Mouse (Mus musculus) forebrain, embryonic 12.5 days (tissue): Measurements from ENCODE around the gene Galk1. TPM values are rescaled to one million over a fixed set of nuclear protein-coding genes. Genes with fewer than 3 reads are reported as not detected.

Source experiments
- ATAC-seq: fragments of 200-750 bp; cut with Nextera tagmentation; 2 replicates; pipeline ENCODE4 v1.8.0; 2017; ENCODE audit warnings: moderate TSS enrichment; ENCODE audit not compliant: low FRiP score
- H3K27ac ChIP-seq: fragments of 300-500 bp; sonication (generic); 2 replicates; pipeline ENCODE4 v1.5.1; 2016; ENCODE audit warnings: mild to moderate bottlenecking
- H3K27me3 ChIP-seq: fragments of 300-500 bp; sonication (generic); 2 replicates; pipeline ENCODE4 v1.6.1; 2016; ENCODE audit warnings: mild to moderate bottlenecking
- H3K36me3 ChIP-seq: fragments of 300-500 bp; sonication (generic); replicated peaks from 2 replicates; pipeline ENCODE4 v1.6.1; 2016; ENCODE audit warnings: mild to moderate bottlenecking
- H3K4me1 ChIP-seq: fragments of 300-500 bp; sonication (generic); 2 replicates; pipeline ENCODE4 v1.6.1; 2016
- H3K4me2 ChIP-seq: fragments of 300-500 bp; sonication (generic); 2 replicates; pipeline ENCODE4 v1.6.1; 2016; ENCODE audit warnings: mild to moderate bottlenecking, moderate library complexity
- H3K4me3 ChIP-seq: fragments of 300-500 bp; sonication (generic); replicated peaks from 2 replicates; pipeline ENCODE4 v1.5.1; 2016; ENCODE audit warnings: mild to moderate bottlenecking
- H3K9ac ChIP-seq: fragments of 300-500 bp; sonication (generic); 2 replicates; pipeline ENCODE4 v1.6.1; 2016; ENCODE audit warnings: mild to moderate bottlenecking
- H3K9me3 ChIP-seq: fragments of 300-500 bp; sonication (generic); 2 replicates; pipeline ENCODE4 v1.6.1; 2016
- WGBS: fragments of 180-500 bp; shearing (Covaris S2); methylation state at CpG from one replicate; pipeline ENCODE4 v1.1.7; 2016; 5-methylcytosine and 5-hydroxymethylcytosine counted together
- polyA plus RNA-seq: library from polyadenylated mRNA; unstranded; fragments of >200 nt; fragmentation: Nextera tagmentation; extraction: Ambion mirVana; gene quantifications from 2 replicates; pipeline ENCODE4 v1.2.1, GENCODE M21; 2016

Gene Galk1
- polyA plus RNA-seq = 98.3 and 107 TPM in 2 replicates

GRCm38 (mm10) chr11:116012262-116012947 lies at the start of gene Galk1:
TSS of gene Galk1 (minus strand) at chr11:116012719.
- WGBS = under 1% methylated on average over 54 of the region's 55 CpGs
- Histone ChIP-seq H3K4me2 (peak within 1 kb of the TSS; percentile 81), H3K9me3 (no peaks in the 10 kb centered on the region), H3K9ac (peak within 1 kb of the TSS; percentile 71), H3K27ac (peak within 1 kb of the TSS; percentile 80), H3K36me3 (peaks cover 14% of the 10 kb centered on the region; the same call in 1 of the 2 replicates), H3K4me1 (peaks cover 24% of the 10 kb centered on the region), H3K27me3 (no peaks in the 10 kb centered on the region), H3K4me3 (peak within 1 kb of the TSS; percentile 63)
- ATAC-seq = peak; percentile 87

GRCm38 (mm10) chr11:116061641-116062415 lies 49.3 kb upstream of the Galk1 start:
- 90% methylated on average over 13 of the region's 13 CpGs for WGBS

GRCm38 (mm10) chr11:116060596-116060995 lies 48.1 kb upstream of the Galk1 start:
- Histone ChIP-seq H3K4me2 (no peak overlapping the region), H3K9ac (no peak overlapping the region), H3K27ac (no peak overlapping the region), H3K4me1 (peaks cover 9% of the 10 kb centered on the region; the same call in 1 of the 2 replicates), H3K4me3 (no peak overlapping the region), H3K27me3 (no peaks in the 10 kb centered on the region), H3K36me3 (peaks cover 70% of the 10 kb centered on the region), H3K9me3 (no peaks in the 10 kb centered on the region)
- no peak for ATAC-seq
- 91% methylated on average over 9 of the region's 9 CpGs for WGBS

More at GRCm38 (mm10) chr11:116061641-116062415, 49.3 kb upstream of the Galk1 start:
- H3K4me3 ChIP-seq = no peak overlapping the region
- no peaks in the 10 kb centered on the region for H3K9me3 ChIP-seq
- peaks cover 58% of the 10 kb centered on the region for H3K36me3 ChIP-seq
- no peaks in the 10 kb centered on the region for H3K27me3 ChIP-seq
- ATAC-seq = no peak
- peak overlapping the region; percentile 25; the same call in 1 of the 2 replicates for H3K9ac ChIP-seq
- H3K27ac ChIP-seq = no peak overlapping the region
- H3K4me1 ChIP-seq = peaks cover 9% of the 10 kb centered on the region; the same call in 1 of the 2 replicates
- no peak overlapping the region for H3K4me2 ChIP-seq

DNA sequence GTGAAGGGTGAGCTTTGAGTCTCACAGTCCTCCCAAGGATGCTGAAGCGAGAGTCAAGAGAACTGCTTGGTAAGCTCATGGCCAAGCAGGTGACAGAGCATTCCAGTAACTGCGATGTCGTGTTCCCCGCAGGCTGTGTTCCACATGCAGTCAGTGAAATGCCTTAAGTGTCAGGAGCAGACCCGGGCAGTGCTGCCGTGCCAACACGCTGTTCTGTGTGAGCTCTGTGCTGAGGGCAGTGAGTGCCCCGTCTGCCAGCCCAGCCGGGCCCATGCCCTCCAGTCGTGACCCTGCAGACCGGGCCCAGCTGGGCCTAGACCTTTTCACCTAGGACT lies 47.1 kb upstream of the Galk1 start:
- Histone ChIP-seq H3K36me3 (peaks cover 78% of the 10 kb centered on the region), H3K9ac (no peak overlapping the region)

DNA sequence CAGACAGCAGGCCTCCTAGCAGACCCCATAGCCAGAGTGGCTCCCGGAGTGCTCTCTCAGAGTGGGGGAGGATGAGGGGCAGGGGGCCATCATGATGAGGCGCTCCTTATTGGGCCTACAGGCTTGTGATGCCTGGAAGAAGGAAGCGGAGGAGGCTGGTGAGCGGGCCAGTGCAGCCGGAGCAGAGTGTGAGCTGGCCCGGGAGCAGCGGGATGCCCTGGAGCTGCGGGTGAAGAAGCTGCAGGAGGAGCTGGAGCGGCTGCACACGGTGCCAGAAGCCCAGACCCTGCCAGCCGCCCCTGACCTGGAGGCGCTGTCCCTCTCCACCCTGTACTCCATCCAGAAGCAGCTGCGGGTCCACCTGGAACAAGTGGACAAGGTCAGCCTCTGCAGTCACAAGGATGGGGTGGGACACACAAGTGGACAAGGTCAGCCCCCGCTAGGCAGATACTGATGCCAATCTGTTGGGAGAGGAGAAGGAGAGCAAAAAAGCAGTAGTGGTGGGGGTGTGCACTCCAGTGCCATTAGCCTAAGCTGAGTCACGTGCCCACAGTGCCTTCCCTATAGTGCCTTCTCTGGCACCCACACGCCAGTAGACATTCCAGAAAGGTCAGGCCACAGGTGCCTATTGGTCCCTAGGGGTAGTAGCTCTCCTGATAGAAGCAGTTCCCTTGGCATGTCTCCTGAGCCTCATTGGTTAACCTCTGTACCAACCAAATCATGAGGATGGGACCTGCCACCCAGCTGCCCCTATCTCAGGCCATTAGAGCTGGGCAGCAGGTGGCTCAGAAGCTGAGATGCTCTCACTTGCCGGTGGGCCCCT lies 46.6 kb upstream of the Galk1 start:
- H3K9me3 ChIP-seq = no peaks in the 10 kb centered on the region
- no peak overlapping the region for H3K4me2 ChIP-seq
- H3K27ac ChIP-seq = 0 out of 2 replicates have a peak overlapping the region, but pooled peaks have one; percentile 13
- peaks cover 84% of the 10 kb centered on the region for H3K36me3 ChIP-seq
- no peak overlapping the region for H3K9ac ChIP-seq
- H3K27me3 ChIP-seq = no peaks in the 10 kb centered on the region
- no peak overlapping the region for H3K4me3 ChIP-seq
- peaks cover 9% of the 10 kb centered on the region; the same call in 1 of the 2 replicates for H3K4me1 ChIP-seq
- 94% methylated on average over 17 of the region's 17 CpGs for WGBS
- no peak for ATAC-seq

More for the DNA sequence above, 47.1 kb upstream of the Galk1 start:
- ATAC-seq = no peak
- WGBS = 96% methylated on average over 11 of the region's 11 CpGs
- Histone ChIP-seq H3K4me2 (no peak overlapping the region), H3K4me1 (peaks cover 9% of the 10 kb centered on the region; the same call in 1 of the 2 replicates), H3K27me3 (no peaks in the 10 kb centered on the region), H3K9me3 (no peaks in the 10 kb centered on the region), H3K27ac (no peak overlapping the region), H3K4me3 (no peak overlapping the region)

- 85% methylated on average over 12 of the region's 12 CpGs for WGBS
- peaks cover 92% of the 10 kb centered on the region for H3K36me3 ChIP-seq
These were observed 45.6 kb upstream of the Galk1 start for GRCm38 (mm10) chr11:116058022-116058614.

GRCm38 (mm10) chr11:116057237-116057881 lies 44.8 kb upstream of the Galk1 start:
- H3K4me1 ChIP-seq = peaks cover 7% of the 10 kb centered on the region; the same call in 1 of the 2 replicates
- H3K36me3 ChIP-seq = peaks cover 96% of the 10 kb centered on the region
- no peak overlapping the region for H3K9ac ChIP-seq
- 92% methylated on average over 4 of the region's 4 CpGs for WGBS
- H3K27me3 ChIP-seq = no peaks in the 10 kb centered on the region
- ATAC-seq = no peak
- H3K9me3 ChIP-seq = no peaks in the 10 kb centered on the region
- no peak overlapping the region for H3K27ac ChIP-seq
- H3K4me3 ChIP-seq = no peak overlapping the region
- no peak overlapping the region for H3K4me2 ChIP-seq

More at GRCm38 (mm10) chr11:116058022-116058614, 45.6 kb upstream of the Galk1 start:
- Histone ChIP-seq H3K27me3 (no peaks in the 10 kb centered on the region), H3K4me3 (no peak overlapping the region), H3K4me1 (peaks cover 9% of the 10 kb centered on the region; the same call in 1 of the 2 replicates), H3K27ac (no peak overlapping the region), H3K9me3 (no peaks in the 10 kb centered on the region), H3K9ac (no peak overlapping the region), H3K4me2 (no peak overlapping the region)
- no peak for ATAC-seq

DNA sequence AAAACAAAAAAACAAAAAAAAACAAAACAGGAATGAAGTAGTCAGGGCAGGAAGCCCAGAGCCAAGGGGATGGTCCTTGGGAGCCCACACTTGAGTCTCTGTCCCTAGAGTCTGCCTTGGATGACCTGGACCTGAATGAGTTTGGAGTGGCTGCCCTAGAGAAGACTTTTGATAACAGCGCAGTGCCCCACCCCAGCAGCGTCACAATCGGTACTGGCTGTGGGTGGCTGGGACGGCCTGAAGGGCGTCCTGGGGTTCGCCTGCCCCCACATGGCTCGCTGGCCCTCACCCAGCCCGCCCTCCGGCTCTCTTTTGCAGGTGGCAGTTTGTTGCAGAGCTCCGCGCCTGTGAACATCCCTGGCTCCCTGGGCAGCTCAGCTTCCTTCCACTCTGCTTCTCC lies 43.4 kb upstream of the Galk1 start:
- H3K4me2 ChIP-seq = no peak overlapping the region
- ATAC-seq = no peak
- WGBS = 94% methylated on average over 11 of the region's 11 CpGs

DNA sequence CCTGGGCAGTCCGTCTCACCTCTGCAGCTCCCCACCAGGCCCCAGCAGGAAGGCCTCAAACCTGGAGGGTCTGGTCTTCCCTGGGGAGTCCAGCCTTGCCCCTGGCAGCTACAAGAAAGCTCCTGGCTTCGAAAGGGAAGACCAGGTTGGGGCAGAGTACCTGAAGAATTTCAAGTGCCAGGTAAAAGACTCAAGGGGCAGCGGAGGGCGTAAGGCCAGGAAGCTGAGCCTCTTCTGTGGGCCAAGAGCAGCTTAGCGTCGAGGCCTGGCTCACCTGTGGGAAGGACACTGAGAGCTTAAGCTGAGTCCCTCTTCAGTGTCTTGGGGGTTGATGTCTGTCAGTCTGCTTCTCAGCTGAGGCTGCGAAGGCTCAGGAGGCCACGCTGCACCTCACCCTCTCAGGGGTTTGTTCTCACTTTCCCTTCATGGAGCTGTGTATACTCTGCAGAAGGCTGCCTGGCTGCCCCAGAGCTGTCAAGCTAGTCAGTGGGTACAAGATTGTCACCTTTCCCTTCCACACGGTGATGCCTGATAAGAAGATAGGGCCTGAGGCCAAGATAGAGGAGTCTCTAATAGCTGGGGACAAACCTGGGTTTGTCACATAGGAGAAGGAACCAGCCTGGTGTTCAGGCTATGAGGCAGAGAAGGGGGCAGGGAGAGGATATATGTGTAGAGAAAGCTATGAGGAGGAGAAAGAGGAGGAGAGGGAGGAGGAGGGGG lies 41.2 kb upstream of the Galk1 start:
- Histone ChIP-seq H3K9me3 (no peaks in the 10 kb centered on the region), H3K27ac (no peak overlapping the region), H3K4me2 (no peak overlapping the region), H3K9ac (no peak overlapping the region), H3K36me3 (peaks cover 98% of the 10 kb centered on the region), H3K4me3 (no peak overlapping the region), H3K27me3 (no peaks in the 10 kb centered on the region), H3K4me1 (peaks cover 3% of the 10 kb centered on the region; the same call in 1 of the 2 replicates)
- no peak for ATAC-seq
- WGBS = 96% methylated on average over 9 of the region's 9 CpGs

More for the DNA sequence above, 43.4 kb upstream of the Galk1 start:
- H3K9me3 ChIP-seq = no peaks in the 10 kb centered on the region
- peaks cover 98% of the 10 kb centered on the region for H3K36me3 ChIP-seq
- H3K27me3 ChIP-seq = no peaks in the 10 kb centered on the region
- no peak overlapping the region for H3K9ac ChIP-seq
- H3K4me1 ChIP-seq = peaks cover 3% of the 10 kb centered on the region; the same call in 1 of the 2 replicates
- no peak overlapping the region for H3K4me3 ChIP-seq
- H3K27ac ChIP-seq = no peak overlapping the region

- peaks cover 95% of the 10 kb centered on the region for H3K36me3 ChIP-seq
- no peaks in the 10 kb centered on the region for H3K27me3 ChIP-seq
- no peaks in the 10 kb centered on the region for H3K9me3 ChIP-seq
- 84% methylated on average over 4 of the region's 4 CpGs for WGBS
- H3K4me2 ChIP-seq = no peak overlapping the region
- no peaks in the 10 kb centered on the region for H3K4me1 ChIP-seq
- ATAC-seq = no peak
- H3K4me3 ChIP-seq = no peak overlapping the region
- H3K9ac ChIP-seq = no peak overlapping the region
- H3K27ac ChIP-seq = no peak overlapping the region
These were observed 37.7 kb upstream of the Galk1 start for GRCm38 (mm10) chr11:116050196-116050595.

- Histone ChIP-seq H3K27me3 (no peaks in the 10 kb centered on the region), H3K4me3 (no peak overlapping the region), H3K27ac (no peak overlapping the region), H3K9ac (no peak overlapping the region), H3K9me3 (no peaks in the 10 kb centered on the region), H3K4me2 (no peak overlapping the region), H3K36me3 (peaks cover 95% of the 10 kb centered on the region), H3K4me1 (no peaks in the 10 kb centered on the region)
- no peak for ATAC-seq
- WGBS = 91% methylated on average over 2 of the region's 2 CpGs
These were observed 37.1 kb upstream of the Galk1 start for GRCm38 (mm10) chr11:116049610-116050009.
